Mouse (Mus musculus): Measurements from ENCODE around the gene Hdac9. TPM values are rescaled to one million over a fixed set of nuclear protein-coding genes. Genes with fewer than 3 reads are reported as not detected.

Hdac9 gene
- total RNA-seq, 2 experiments from 2014 or later = 0.94 to 1.7 TPM

- no peak for ATAC-seq (replicated peaks; ENCODE audit: low FRiP score, poor library complexity, severe bottlenecking)
These were observed 632.0 kb downstream of the Hdac9 start for GRCm38 (mm10) chr12:34284888-34285287.

GRCm38 (mm10) chr12:34284396-34284795 lies 632.5 kb downstream of the Hdac9 start:
- ATAC-seq (replicated peaks; ENCODE audit: low FRiP score, poor library complexity, severe bottlenecking) = no peak

- no peak for ATAC-seq (replicated peaks; ENCODE audit: low FRiP score, poor library complexity, severe bottlenecking)
These were observed 638.1 kb downstream of the Hdac9 start for GRCm38 (mm10) chr12:34278822-34279221.

DNA sequence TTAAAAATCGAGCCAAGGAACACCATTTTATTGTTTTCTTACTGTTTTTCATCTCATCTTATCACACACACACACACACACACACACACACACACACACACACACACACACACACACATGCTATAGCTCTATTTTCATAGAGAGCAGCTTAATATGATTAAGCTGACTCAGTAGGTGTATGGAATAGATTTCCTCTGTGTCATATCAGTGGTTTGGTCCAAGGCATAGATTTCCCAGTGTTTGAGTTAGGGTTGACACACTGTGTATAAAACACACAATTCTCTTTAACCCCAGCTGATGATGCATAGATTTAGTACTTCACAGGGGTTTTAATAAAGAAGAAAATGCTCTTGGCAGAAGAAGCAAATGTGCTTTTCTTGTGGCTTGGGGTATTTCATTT lies 643.1 kb downstream of the Hdac9 start:
- ATAC-seq (replicated peaks; ENCODE audit: low FRiP score, poor library complexity, severe bottlenecking) = no peak

- ATAC-seq (replicated peaks; ENCODE audit: low FRiP score, poor library complexity, severe bottlenecking) = no peak
These were observed 646.8 kb downstream of the Hdac9 start for GRCm38 (mm10) chr12:34270096-34270495.

DNA sequence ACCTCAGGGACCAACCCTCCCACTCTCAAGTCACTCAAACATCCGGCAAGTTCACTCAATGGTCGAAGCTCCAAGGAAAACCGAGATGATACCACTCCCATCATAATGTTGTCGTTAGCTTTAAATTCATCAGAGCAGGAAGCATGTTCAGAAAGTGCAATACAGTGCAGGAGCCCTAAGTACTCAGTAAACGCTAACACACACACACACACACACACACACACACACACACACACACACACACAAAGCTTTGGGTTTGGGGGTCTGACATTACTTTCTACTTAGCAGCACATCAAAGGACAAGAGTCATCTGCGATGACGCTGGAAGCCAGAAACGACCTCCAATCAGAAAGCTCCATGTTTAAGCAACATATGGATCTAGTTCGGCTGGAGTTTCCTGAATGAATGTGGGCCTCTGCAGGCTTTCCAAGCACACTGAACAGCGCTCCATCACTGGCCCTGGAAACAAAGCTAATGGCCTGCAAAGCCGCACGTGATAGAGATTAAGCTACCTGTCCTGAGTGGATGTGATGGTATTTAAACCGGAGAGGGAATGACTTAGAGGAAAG lies 647.3 kb downstream of the Hdac9 start:
- no peak for ATAC-seq (replicated peaks; ENCODE audit: low FRiP score, poor library complexity, severe bottlenecking)

DNA sequence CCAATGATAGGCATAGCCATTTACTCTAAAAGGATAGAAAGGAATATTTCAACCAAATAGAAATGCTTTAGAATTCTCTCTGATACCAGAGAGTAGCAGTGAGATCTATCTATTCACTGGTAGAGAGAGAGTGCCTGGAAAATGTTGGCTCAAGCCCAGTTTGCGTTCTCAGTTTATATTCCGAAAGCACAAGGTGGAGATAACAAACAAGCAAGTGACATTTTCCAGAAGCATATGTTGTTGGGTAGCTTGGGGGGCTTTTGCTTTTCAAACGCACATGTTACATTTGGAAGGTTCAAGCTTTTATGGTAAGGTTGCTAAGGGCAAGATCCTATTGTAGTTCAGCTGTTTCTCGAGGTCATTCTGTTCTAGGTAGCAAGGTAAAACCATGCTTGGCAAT lies 657.2 kb downstream of the Hdac9 start:
- no peak for ATAC-seq (replicated peaks; ENCODE audit: low FRiP score, poor library complexity, severe bottlenecking)

- ATAC-seq (replicated peaks; ENCODE audit: low FRiP score, poor library complexity, severe bottlenecking) = no peak
These were observed 667.7 kb downstream of the Hdac9 start for GRCm38 (mm10) chr12:34249160-34249559.

DNA sequence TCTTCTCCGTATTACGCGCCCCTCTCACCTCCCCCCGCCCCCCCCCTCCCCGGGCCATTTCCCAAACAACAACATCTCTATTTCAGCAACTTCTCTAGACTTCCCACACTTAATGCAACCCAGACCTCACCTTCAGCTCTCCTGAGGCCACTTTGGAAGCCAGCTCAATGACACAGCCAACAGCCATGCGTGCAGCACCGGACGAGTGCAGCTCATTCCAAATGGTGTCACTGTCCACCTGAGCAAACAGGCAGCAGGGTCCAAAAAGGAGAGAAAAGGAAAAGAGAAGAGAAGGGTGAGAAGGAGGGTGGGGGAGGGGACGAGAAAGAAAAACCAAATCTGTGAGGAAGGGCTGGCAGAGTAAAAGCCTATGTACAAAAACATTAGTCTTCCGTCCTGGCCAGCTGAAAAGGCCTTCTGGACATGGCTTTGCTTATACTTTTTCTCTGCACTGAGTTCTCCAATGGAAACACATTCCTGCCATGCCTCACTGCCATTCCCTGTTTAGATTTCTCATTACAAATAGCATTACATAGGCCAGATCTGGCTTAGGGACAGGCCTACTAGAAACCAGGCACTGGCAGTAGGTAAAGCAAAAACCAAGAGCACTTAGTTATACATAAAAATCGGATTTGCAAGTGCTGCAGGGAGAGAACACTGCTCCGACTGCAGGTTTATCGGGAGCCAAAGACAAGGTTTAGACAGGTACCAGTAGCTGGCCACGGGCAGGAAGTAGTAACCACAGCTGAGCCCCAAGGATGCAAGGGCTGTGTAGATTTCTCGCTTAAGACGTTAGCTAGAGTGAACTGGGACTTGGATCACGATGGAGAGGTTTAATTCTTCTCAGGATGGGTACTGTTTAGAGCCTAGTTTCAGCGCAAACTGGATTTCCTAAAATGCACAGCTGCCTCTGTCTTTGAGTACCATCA lies 668.4 kb downstream of the Hdac9 start:
- no peak for ATAC-seq (replicated peaks; ENCODE audit: low FRiP score, poor library complexity, severe bottlenecking)

DNA sequence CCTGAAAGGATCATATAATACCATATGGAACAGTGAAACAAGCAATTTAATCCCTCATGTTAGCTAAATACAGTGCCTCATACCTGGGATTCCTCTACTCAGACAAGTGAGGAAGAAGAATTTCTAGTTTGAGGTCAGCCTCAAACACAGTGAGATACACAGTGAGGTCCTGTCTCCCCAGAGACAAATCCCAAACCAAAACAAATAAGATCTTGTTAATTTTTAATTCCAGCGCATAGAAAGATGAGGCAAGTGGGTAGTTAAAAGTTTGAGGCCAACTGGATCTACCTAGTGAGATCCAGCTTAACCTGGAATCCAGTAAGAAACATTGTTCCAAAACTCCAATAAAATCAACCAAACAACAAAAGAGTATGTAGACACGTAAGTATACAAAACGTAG lies 678.1 kb downstream of the Hdac9 start:
- no peak for ATAC-seq (replicated peaks; ENCODE audit: low FRiP score, poor library complexity, severe bottlenecking)

DNA sequence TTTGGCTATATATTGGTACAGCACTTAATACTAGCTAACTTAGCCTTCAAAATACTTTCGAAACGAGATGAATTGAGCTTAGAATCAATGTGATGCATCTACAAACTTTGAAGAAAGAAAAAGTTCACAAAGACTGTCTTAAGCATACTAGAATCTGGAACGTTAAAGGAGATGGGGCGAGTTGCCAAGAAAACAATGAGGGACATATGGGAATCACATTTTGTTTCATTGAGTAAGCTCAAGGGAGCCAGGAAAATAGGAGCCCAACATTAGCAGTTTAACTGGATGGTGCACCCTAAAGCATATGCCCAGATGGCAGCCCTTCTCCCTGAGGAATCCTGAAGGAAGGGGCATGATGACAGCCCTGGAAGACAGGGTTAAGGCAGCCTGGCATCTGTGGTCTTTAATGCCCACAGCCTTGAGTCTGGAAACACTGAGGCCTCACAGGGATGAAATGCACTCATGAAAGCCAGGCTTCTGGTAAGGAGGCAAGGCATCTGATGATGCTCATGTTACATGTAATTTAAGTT lies 685.2 kb downstream of the Hdac9 start:
- no peak for ATAC-seq (replicated peaks; ENCODE audit: low FRiP score, poor library complexity, severe bottlenecking)

GRCm38 (mm10) chr12:34224505-34224904 lies 692.4 kb downstream of the Hdac9 start:
- ATAC-seq (replicated peaks; ENCODE audit: low FRiP score, poor library complexity, severe bottlenecking) = no peak

GRCm38 (mm10) chr12:34221014-34221413 lies 695.9 kb downstream of the Hdac9 start:
- ATAC-seq (replicated peaks; ENCODE audit: low FRiP score, poor library complexity, severe bottlenecking) = no peak

DNA sequence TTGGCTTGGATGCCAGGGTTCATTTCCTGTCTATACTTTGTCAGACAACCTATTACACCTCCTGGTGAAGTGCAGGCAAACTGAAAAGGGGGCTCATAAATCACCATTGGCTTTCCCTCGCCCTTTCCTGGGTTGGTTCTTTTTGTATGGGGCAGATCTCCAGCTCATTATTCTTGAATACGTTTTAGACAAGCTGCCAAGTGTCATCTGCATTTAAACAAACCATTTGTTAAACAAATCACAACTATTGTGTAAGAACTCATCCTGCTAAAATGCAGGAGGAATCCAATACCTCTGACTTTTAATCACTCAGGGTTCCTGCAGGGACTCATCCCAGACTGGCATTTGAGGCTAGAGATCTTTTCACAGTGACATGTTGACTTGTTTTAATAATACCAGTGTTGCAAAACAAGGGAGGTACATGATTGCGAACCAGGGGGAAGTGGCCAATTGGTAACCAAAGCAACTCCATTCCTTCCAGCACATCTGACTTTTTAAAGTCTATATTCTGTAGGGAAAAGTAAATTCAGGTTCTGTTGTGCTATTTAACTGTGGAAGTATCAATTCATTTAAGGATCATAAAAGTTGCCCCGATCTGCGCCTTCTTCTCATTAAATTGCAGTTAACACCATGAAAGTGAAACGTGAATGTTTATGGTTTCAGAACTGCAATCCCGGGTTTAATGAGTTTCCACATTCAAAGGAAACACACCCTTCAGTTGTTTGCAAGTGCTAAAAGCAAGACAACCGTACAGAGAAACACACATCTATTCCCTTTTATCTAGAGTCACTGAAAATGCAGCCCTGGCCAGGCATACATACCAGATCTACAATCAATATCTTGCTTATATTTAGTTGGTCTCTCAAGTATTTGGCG lies 696.6 kb downstream of the Hdac9 start:
- no peak for ATAC-seq (replicated peaks; ENCODE audit: low FRiP score, poor library complexity, severe bottlenecking)

DNA sequence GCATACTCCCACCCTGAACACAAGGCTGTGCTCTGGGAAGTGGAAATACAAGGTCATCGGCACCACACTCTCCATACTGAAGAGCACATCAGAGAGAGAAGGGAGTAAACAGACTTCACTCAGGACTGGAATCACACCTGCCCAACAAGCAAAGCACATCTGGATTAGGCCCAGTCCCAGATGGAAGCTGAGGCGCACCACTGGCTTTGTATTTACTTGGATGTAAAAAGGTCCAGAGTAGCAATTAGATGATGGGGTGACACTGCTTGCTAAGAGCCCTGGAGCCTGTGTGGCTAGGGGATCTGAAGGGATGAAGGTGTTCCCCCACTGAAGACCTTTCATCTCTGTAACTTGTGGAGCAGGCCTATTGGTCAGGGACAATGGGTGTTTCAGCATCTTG lies 698.3 kb downstream of the Hdac9 start:
- no peak for ATAC-seq (replicated peaks; ENCODE audit: low FRiP score, poor library complexity, severe bottlenecking)

DNA sequence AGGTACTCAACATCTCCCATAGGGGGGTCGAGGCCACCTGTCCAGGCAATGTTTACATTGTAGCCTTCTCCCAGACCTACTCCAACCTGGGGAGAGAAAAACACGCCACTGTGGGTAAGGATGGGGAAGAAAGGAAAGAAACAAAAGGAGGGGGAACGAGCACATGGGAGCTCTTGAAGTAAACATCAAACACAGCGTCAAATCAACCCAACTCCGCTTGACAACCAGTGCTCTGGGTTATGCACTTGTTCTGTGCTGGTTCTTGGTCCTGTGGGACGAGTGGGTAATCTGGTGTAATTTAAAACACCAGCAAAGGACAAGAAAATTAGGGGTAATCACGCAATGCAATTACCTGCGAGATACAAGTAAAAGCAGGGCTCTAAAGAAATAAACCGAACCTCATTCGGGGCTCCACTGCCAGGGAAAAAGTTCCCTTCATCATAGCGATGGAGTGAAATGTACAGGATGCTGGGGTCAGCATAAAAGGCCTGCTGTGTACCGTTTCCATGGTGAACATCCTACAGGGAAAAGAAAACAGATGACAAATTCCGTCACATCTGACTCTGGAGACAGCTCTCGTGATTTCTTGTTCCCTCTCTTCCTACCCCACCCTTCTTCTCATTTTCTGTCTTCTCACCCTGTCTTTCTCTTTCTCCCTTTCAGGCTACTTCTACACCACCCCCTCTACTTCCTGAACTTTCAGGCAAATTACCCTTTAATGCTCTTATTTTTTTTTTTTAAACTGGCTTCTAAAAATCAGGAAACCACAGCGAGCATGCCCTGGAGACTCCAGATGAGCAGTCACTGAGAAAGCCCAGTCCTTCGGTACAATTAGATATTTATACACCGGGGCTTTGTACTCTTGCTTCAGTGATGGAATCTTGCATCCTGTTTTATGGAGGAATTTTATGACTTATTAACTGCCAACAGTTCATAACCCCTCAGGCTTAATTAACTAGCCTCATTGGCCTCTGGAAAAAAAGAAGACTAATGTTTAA lies 701.6 kb downstream of the Hdac9 start:
- ATAC-seq (replicated peaks; ENCODE audit: low FRiP score, poor library complexity, severe bottlenecking) = no peak

GRCm38 (mm10) chr12:34212162-34212561 lies 704.7 kb downstream of the Hdac9 start:
- no peak for ATAC-seq (replicated peaks; ENCODE audit: low FRiP score, poor library complexity, severe bottlenecking)

GRCm38 (mm10) chr12:34201471-34201870 lies 715.4 kb downstream of the Hdac9 start:
- no peak for ATAC-seq (replicated peaks; ENCODE audit: low FRiP score, poor library complexity, severe bottlenecking)

DNA sequence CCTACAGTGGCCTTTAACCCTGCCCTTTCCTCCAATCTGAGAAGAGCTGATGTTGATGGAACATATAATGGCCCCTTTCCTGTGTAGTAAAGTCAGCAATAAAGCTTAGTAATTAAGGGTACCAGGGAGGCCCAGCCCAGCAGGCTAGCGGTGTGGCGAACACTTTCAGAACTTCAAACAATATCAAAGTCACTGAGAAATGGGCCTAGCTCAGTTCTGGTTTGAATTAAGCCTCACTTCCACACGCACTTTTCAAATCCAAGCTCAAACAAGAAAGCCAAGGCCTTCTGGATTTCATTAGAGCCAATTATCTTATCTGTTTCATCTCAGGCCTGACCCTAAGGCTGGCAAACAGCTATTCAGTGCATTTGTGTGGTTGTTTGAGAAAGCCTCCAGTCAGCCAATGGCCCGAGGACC lies 716.9 kb downstream of the Hdac9 start:
- no peak for ATAC-seq (replicated peaks; ENCODE audit: low FRiP score, poor library complexity, severe bottlenecking)

Measured in erythroblast, adult 5-6 weeks (primary cell).